13 mouse cellular contexts compared by ENCODE assay signal in the genomic region with DNA sequence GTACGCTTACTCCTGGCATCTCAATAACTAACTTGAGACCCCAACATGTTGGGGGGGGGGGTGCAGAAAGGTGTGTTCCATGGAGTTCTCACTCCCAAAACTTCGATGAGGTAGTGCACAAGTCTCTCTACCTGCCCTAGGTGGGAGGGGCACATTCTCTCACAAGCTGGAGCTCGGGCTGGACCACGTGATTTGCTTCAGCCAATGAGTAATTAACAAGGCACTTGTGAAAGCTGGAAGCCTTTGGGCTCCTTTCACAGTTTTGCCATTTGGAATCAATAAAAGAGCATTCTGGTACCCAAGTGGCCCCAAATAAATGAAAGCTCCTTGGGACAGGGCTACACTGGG. TPM values are rescaled to one million over a fixed set of nuclear protein-coding genes. Genes with fewer than 3 reads are reported as not detected.
"Had no signal": no experiment of that assay in that cellular context is flagged by ENCODE, and none has a peak within 500 bp of the region (broad histone marks: within the 10 kb centered on the region; RNA-seq: fewer than 3 reads in every experiment).

No protein-coding gene starts in this region.

- DNase-seq: kidney, adult 9 months; kidney, postnatal 36 days; lung, adult 2 months; lung, postnatal 10 days; right cerebral cortex, postnatal 14 days had no signal

- H3K4me2 ChIP-seq: liver, embryonic 11.5 days; liver, embryonic 15.5 days; midbrain, embryonic 12.5 days had no signal

- H3K27ac ChIP-seq: kidney, postnatal 0 days; layer of hippocampus, adult 2 months; liver, embryonic 15.5 days; macrophage; midbrain, embryonic 12.5 days had no signal

- H3K4me3 ChIP-seq: layer of hippocampus, adult 2 months; liver, embryonic 15.5 days; midbrain, embryonic 12.5 days had no signal

- H3K36me3 ChIP-seq: liver, embryonic 15.5 days; midbrain, embryonic 12.5 days had no signal

- H3K9me3 ChIP-seq: liver, embryonic 15.5 days; midbrain, embryonic 12.5 days had no signal

- H3K9ac ChIP-seq: liver, embryonic 15.5 days; midbrain, embryonic 12.5 days had no signal

- ATAC-seq: midbrain, embryonic 16.5 days had no signal

RNA-seq across cellular contexts. Expression of gene Emp2, which starts 3.4 kb away (rescaled TPM):
- total RNA-seq: megakaryocyte-erythroid progenitor cell, adult 5-6 weeks had no signal
